Mouse (Mus musculus): Measurements from ENCODE around the gene Sdsl. TPM values are rescaled to one million over a fixed set of nuclear protein-coding genes. Genes with fewer than 3 reads are reported as not detected.

Sdsl gene
- polyA plus RNA-seq, 2 experiments = 0.61 to 1.2 TPM

DNA sequence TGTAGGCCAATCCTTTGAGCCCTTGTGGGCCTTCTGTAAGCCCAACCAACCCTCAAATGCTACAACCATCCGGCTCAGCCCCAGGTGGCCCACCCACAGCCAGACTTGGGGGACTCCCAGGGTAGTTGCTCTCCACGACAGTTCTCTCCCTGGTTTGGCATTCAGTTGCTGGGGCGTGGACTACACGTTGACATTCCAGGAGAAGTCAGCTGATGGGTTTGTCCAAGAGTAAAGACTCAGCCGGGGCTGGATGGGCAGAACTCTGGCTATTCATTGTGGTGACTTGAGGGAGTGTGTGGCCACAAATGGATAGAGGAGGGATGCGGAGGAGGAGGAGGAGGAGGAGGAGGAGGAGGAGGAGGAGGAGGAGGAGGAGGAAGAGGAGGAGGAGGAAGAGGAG is 43.6 kb downstream of the Sdsl start:
- 2% methylated on average over 5 of the region's 6 CpGs for WGBS

GRCm38 (mm10) chr5:120428189-120428838 is 44.3 kb downstream of the Sdsl start:
- TF ChIP-seq POLR2A (IDR thresholded peaks at IDR 0.05; ENCODE audit: borderline replicate concordance, extremely low read depth, insufficient read depth, insufficient read length) = no peak
- Histone ChIP-seq H3K4me2 (replicated peaks; ENCODE audit: low read depth, low read length, severe bottlenecking) (no peak overlapping the region), H3K9ac (ENCODE audit: low read depth, low read length, severe bottlenecking) (no peak overlapping the region), H3K4me3 (replicated peaks; ENCODE audit: low read length) (no peak overlapping the region), H3K9me3 (ENCODE audit: control insufficient read depth, low read length) (no peaks in the 10 kb centered on the region), H3K36me3 (ENCODE audit: control insufficient read depth, insufficient read depth, low read length) (no peaks in the 10 kb centered on the region), H3K4me1 (ENCODE audit: control insufficient read depth, insufficient read depth, low read length) (no peaks in the 10 kb centered on the region), H3K27me3 (ENCODE audit: control insufficient read depth, insufficient read depth, low read length) (peaks cover 92% of the 10 kb centered on the region), H3K27ac (replicated peaks; ENCODE audit: low read depth, low read length) (no peak overlapping the region)
- 1% methylated on average over 21 of the region's 21 CpGs for WGBS
- ATAC-seq (ENCODE audit: low FRiP score, low read depth) (no peak), DNase-seq (ENCODE audit: low spot score) (no peak)

More for the DNA sequence above, 43.6 kb downstream of the Sdsl start:
- Histone ChIP-seq H3K36me3 (ENCODE audit: control insufficient read depth, insufficient read depth, low read length) (no peaks in the 10 kb centered on the region), H3K27me3 (ENCODE audit: control insufficient read depth, insufficient read depth, low read length) (peaks cover 92% of the 10 kb centered on the region), H3K4me3 (replicated peaks; ENCODE audit: low read length) (no peak overlapping the region), H3K27ac (replicated peaks; ENCODE audit: low read depth, low read length) (no peak overlapping the region), H3K4me2 (replicated peaks; ENCODE audit: low read depth, low read length, severe bottlenecking) (no peak overlapping the region), H3K9ac (ENCODE audit: low read depth, low read length, severe bottlenecking) (no peak overlapping the region), H3K4me1 (ENCODE audit: control insufficient read depth, insufficient read depth, low read length) (no peaks in the 10 kb centered on the region), H3K9me3 (ENCODE audit: control insufficient read depth, low read length) (no peaks in the 10 kb centered on the region)
- no peak for TF ChIP-seq POLR2A (IDR thresholded peaks at IDR 0.05; ENCODE audit: borderline replicate concordance, extremely low read depth, insufficient read depth, insufficient read length)
- ATAC-seq (ENCODE audit: low FRiP score, low read depth) = no peak
- DNase-seq (ENCODE audit: low spot score) = no peak

DNA sequence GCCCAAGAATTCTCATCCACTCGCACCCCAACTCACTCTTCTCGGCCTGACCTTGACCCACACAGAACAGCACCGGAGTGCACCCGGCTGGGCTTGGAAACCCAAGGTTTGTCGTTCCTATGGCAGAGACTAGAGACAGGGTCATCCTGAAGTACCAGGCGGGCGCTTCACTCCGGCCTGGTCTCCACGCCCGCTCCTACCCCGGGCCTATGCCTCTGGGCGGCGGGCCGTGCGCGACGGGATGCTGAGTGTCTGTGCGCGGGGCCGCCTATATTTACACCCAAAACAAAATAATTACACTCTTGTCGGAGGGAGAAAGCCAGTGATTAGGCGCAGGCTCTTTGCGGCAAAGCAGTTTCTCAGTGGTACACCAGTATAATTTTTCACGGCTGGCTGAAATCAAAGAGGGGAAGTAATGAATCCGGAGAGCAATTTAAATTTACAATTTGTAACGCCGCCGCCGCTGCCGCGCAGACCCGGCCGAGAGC is 45.1 kb downstream of the Sdsl start:
- Histone ChIP-seq H3K9ac (ENCODE audit: low read depth, low read length, severe bottlenecking) (no peak overlapping the region), H3K4me3 (replicated peaks; ENCODE audit: low read length) (no peak overlapping the region), H3K9me3 (ENCODE audit: control insufficient read depth, low read length) (no peaks in the 10 kb centered on the region), H3K4me2 (replicated peaks; ENCODE audit: low read depth, low read length, severe bottlenecking) (no peak overlapping the region), H3K36me3 (ENCODE audit: control insufficient read depth, insufficient read depth, low read length) (no peaks in the 10 kb centered on the region), H3K4me1 (ENCODE audit: control insufficient read depth, insufficient read depth, low read length) (no peaks in the 10 kb centered on the region), H3K27ac (replicated peaks; ENCODE audit: low read depth, low read length) (no peak overlapping the region), H3K27me3 (ENCODE audit: control insufficient read depth, insufficient read depth, low read length) (peaks cover 92% of the 10 kb centered on the region)
- DNase-seq (ENCODE audit: low spot score) = no peak
- no peak for TF ChIP-seq POLR2A (IDR thresholded peaks at IDR 0.05; ENCODE audit: borderline replicate concordance, extremely low read depth, insufficient read depth, insufficient read length)
- WGBS = 2% methylated on average over 30 of the region's 33 CpGs
- ATAC-seq (ENCODE audit: low FRiP score, low read depth) = no peak

DNA sequence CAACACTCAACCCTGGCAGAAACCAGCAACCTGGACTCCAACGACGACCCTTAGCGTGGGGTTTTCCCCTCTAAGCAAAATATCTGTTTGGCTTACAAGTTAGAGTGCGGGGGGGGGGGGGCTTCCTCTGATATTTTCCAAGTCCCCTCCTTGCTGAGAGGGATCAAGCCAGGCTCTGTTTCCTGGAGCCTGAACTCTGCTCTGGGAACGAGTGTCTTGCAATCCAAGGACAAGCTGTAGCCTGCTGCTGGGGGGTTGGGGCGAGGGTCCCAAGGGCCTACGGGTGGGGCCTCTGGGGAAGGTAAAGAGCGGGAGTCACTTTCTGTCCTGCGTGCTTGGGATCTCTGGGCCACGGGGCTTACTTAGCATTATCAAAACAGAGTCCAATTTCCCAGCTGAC is 46.0 kb downstream of the Sdsl start:
- WGBS = 0% methylated on average over 10 of the region's 10 CpGs
- peaks cover 84% of the 10 kb centered on the region for H3K27me3 ChIP-seq (ENCODE audit: control insufficient read depth, insufficient read depth, low read length)
- no peaks in the 10 kb centered on the region for H3K4me1 ChIP-seq (ENCODE audit: control insufficient read depth, insufficient read depth, low read length)
- DNase-seq (ENCODE audit: low spot score) (no peak), ATAC-seq (ENCODE audit: low FRiP score, low read depth) (no peak)
- no peak overlapping the region for H3K9ac ChIP-seq (ENCODE audit: low read depth, low read length, severe bottlenecking)
- H3K36me3 ChIP-seq (ENCODE audit: control insufficient read depth, insufficient read depth, low read length) = no peaks in the 10 kb centered on the region
- H3K4me3 ChIP-seq (replicated peaks; ENCODE audit: low read length) = no peak overlapping the region
- no peak for TF ChIP-seq POLR2A (IDR thresholded peaks at IDR 0.05; ENCODE audit: borderline replicate concordance, extremely low read depth, insufficient read depth, insufficient read length)
- H3K9me3 ChIP-seq (ENCODE audit: control insufficient read depth, low read length) = no peaks in the 10 kb centered on the region
- H3K27ac ChIP-seq (replicated peaks; ENCODE audit: low read depth, low read length) = no peak overlapping the region
- H3K4me2 ChIP-seq (replicated peaks; ENCODE audit: low read depth, low read length, severe bottlenecking) = no peak overlapping the region

- ATAC-seq (ENCODE audit: low FRiP score, low read depth) (no peak), DNase-seq (ENCODE audit: low spot score) (no peak)
- peaks cover 78% of the 10 kb centered on the region for H3K27me3 ChIP-seq (ENCODE audit: control insufficient read depth, insufficient read depth, low read length)
- no peak overlapping the region for H3K4me2 ChIP-seq (replicated peaks; ENCODE audit: low read depth, low read length, severe bottlenecking)
- no peak overlapping the region for H3K27ac ChIP-seq (replicated peaks; ENCODE audit: low read depth, low read length)
- H3K4me1 ChIP-seq (ENCODE audit: control insufficient read depth, insufficient read depth, low read length) = no peaks in the 10 kb centered on the region
- TF ChIP-seq POLR2A (IDR thresholded peaks at IDR 0.05; ENCODE audit: borderline replicate concordance, extremely low read depth, insufficient read depth, insufficient read length) = no peak
- no peak overlapping the region for H3K9ac ChIP-seq (ENCODE audit: low read depth, low read length, severe bottlenecking)
- under 1% methylated on average over 13 of the region's 20 CpGs for WGBS
- H3K9me3 ChIP-seq (ENCODE audit: control insufficient read depth, low read length) = no peaks in the 10 kb centered on the region
- H3K4me3 ChIP-seq (replicated peaks; ENCODE audit: low read length) = no peak overlapping the region
- H3K36me3 ChIP-seq (ENCODE audit: control insufficient read depth, insufficient read depth, low read length) = no peaks in the 10 kb centered on the region
Measured at GRCm38 (mm10) chr5:120425711-120426110, 46.9 kb downstream of the Sdsl start.

Measured in limb, embryonic 14.5 days (tissue).